Mouse (Mus musculus) embryonic stem cell, embryonic (primary cell): Measurements from ENCODE around the gene Klhl21.

Experiments used
- CTCF ChIA-PET, 4 experiments: fragments of 300-600 bp in 2 of 4; fragments of 350-600 bp in 2 of 4; sonication (Branson Sonifier 250); formaldehyde crosslinking; loops; one replicate each; lab custom pipeline; 2022; ENCODE audit warnings: inconsistent platforms in 2 of 4; lab: Charles Lee
- POLR2A ChIA-PET, 4 experiments: fragments of 300-600 bp in 2 of 4; fragments of 350-600 bp in 2 of 4; sonication (Branson Sonifier 250); formaldehyde crosslinking; loops; one replicate each; lab custom pipeline; 2022; ENCODE audit warnings: antibody characterized with exemption in 4 of 4, inconsistent platforms in 1 of 4; lab: Charles Lee

Klhl21 gene

GRCm38 (mm10) chr4:152022506-152022905 is 13.9 kb downstream of the Klhl21 start:
- ChIA-PET POLR2A (interaction anchor here in 2 of 4 experiments (0.8 to 7.9 kb wide), 6 partner anchors 13 to 28 kb away, joined by 3 to 79 read pairs (median 3); partner anchors contain the start of gene Klhl21 (in 2 of the 2)), CTCF (interaction anchor here in 2 of 4 experiments (0.7 to 1.7 kb wide), 2 partner anchors 16 to 1015 kb away, joined by 3 to 5 read pairs; partner anchors contain the start of gene Nol9 (in 1 of the 2))

GRCm38 (mm10) chr4:152024525-152024924 is 15.9 kb downstream of the Klhl21 start:
- POLR2A ChIA-PET = interaction anchor here in 3 of 4 experiments (0.6 to 7.9 kb wide), 3 partner anchors 15 to 94 kb away, joined by 4 to 79 read pairs (median 78); partner anchors contain the start of gene Klhl21 (in 2 of the 3)
- CTCF ChIA-PET = no interaction called here

GRCm38 (mm10) chr4:152026751-152027508 is 18.3 kb downstream of the Klhl21 start:
- ChIA-PET POLR2A (interaction anchor here in 3 of 4 experiments (0.8 to 5.4 kb wide), 39 partner anchors 7 to 292 kb away, joined by 3 to 65 read pairs (median 4); partner anchors contain the start of genes Klhl21 (in 3 of the 3), Nol9 (in 2 of the 3), Tas1r1 (in 2 of the 3) and Thap3 (in 2 of the 3)), CTCF (interaction anchor here (0.6 to 3.7 kb wide), 16 partner anchors 10 to 186 kb away, joined by 3 to 47 read pairs (median 4); partner anchors contain the start of genes Nol9 (in 3 of the 4), Tas1r1 (in 2 of the 4) and Klhl21 (in 1 of the 4))

- ChIA-PET CTCF (interaction anchor here (0.6 to 3.7 kb wide), 23 partner anchors 9 to 291 kb away, joined by 3 to 47 read pairs (median 4); partner anchors contain the start of genes Nol9 (in 3 of the 4), Tas1r1 (in 2 of the 4), Dnajc11 (in 1 of the 4) and Klhl21 (in 1 of the 4)), POLR2A (interaction anchor here in 3 of 4 experiments (0.6 to 5.4 kb wide), 55 partner anchors 8 to 450 kb away, joined by 3 to 65 read pairs (median 4); partner anchors contain the start of genes Klhl21 (in 3 of the 3), Nol9 (in 3 of the 3), Tas1r1 (in 3 of the 3) and Phf13 (in 2 of the 3))
Measured at GRCm38 (mm10) chr4:152027524-152027923, 18.9 kb downstream of the Klhl21 start, which contains the start of gene Zbtb48. Zbtb48 (minus strand) TSS chr4:152027671.

GRCm38 (mm10) chr4:152028456-152028855 is 19.9 kb downstream of the Klhl21 start:
- ChIA-PET CTCF (interaction anchor here in 3 of 4 experiments (0.6 to 3.7 kb wide), 17 partner anchors 10 to 900 kb away, joined by 3 to 47 read pairs (median 5); partner anchors contain the start of genes Nol9 (in 2 of the 3), Tas1r1 (in 2 of the 3), Dnajc11 (in 1 of the 3) and Klhl21 (in 1 of the 3)), POLR2A (interaction anchor here (0.6 to 5.4 kb wide), 39 partner anchors 9 to 900 kb away, joined by 3 to 65 read pairs (median 5); partner anchors contain the start of genes Nol9 (in 4 of the 4), Klhl21 (in 3 of the 4), Tas1r1 (in 3 of the 4) and Phf13 (in 1 of the 4))

GRCm38 (mm10) chr4:152029087-152029486 is 20.5 kb downstream of the Klhl21 start:
- ChIA-PET POLR2A (interaction anchor here (0.6 to 5.4 kb wide), 24 partner anchors 9 to 900 kb away, joined by 3 to 65 read pairs (median 6); partner anchors contain the start of genes Nol9 (in 4 of the 4), Tas1r1 (in 3 of the 4), Klhl21 (in 2 of the 4) and Thap3 (in 1 of the 4)), CTCF (interaction anchor here in 3 of 4 experiments (0.5 to 3.7 kb wide), 12 partner anchors 10 to 900 kb away, joined by 3 to 47 read pairs (median 6); partner anchors contain the start of genes Nol9 (in 2 of the 3), Tas1r1 (in 2 of the 3), Dnajc11 (in 1 of the 3) and Klhl21 (in 1 of the 3))

GRCm38 (mm10) chr4:152029997-152030396 is 21.4 kb downstream of the Klhl21 start:
- POLR2A ChIA-PET = interaction anchor here in 3 of 4 experiments (0.6 to 5.4 kb wide), 17 partner anchors 8 to 233 kb away, joined by 3 to 65 read pairs (median 4); partner anchors contain the start of genes Klhl21 (in 2 of the 3), Nol9 (in 2 of the 3), Tas1r1 (in 2 of the 3) and Phf13 (in 1 of the 3)
- CTCF ChIA-PET = interaction anchor here (0.6 to 3.7 kb wide), 9 partner anchors 8 to 97 kb away, joined by 3 to 47 read pairs (median 5); partner anchors contain the start of genes Dnajc11 (in 1 of the 4), Nol9 (in 1 of the 4), Tas1r1 (in 1 of the 4) and Thap3 (in 1 of the 4)

- POLR2A ChIA-PET = interaction anchor here in 2 of 4 experiments (0.7 to 1.8 kb wide), 11 partner anchors 9 to 141 kb away, joined by 3 to 8 read pairs (median 4); partner anchors contain the start of genes Phf13 (in 2 of the 2) and Klhl21 (in 1 of the 2)
- CTCF ChIA-PET = interaction anchor here in 2 of 4 experiments (0.8 to 1.3 kb wide), 8 partner anchors 10 to 64 kb away, joined by 3 to 5 read pairs (median 3); no protein-coding TSS in a partner anchor
Measured at GRCm38 (mm10) chr4:152032922-152033321, 24.3 kb downstream of the Klhl21 start.

GRCm38 (mm10) chr4:152036464-152036863 is 27.9 kb downstream of the Klhl21 start:
- CTCF ChIA-PET = interaction anchor here (0.6 to 3.9 kb wide), 8 partner anchors 9 to 120 kb away, joined by 3 to 28 read pairs (median 3); partner anchors contain the start of genes Klhl21 (in 1 of the 4) and Zbtb48 (in 1 of the 4)
- POLR2A ChIA-PET = interaction anchor here in 3 of 4 experiments (0.7 to 3.5 kb wide), 10 partner anchors 8 to 62 kb away, joined by 3 to 33 read pairs (median 4); partner anchors contain the start of genes Zbtb48 (in 3 of the 3) and Thap3 (in 1 of the 3)

- CTCF ChIA-PET = interaction anchor here (0.6 to 3.9 kb wide), 62 partner anchors 8 to 888 kb away, joined by 3 to 28 read pairs (median 4); partner anchors contain the start of genes Zbtb48 (in 3 of the 4), Klhl21 (in 2 of the 4), Phf13 (in 2 of the 4) and Espn (in 1 of the 4)
- POLR2A ChIA-PET = interaction anchor here (0.6 to 3.5 kb wide), 35 partner anchors 9 to 289 kb away, joined by 3 to 33 read pairs (median 4); partner anchors contain the start of genes Zbtb48 (in 3 of the 4), Phf13 (in 2 of the 4), Thap3 (in 2 of the 4) and Camta1 (in 1 of the 4)
Measured at GRCm38 (mm10) chr4:152038225-152038984, 29.8 kb downstream of the Klhl21 start, which contains the start of gene Tas1r1. Tas1r1 (minus strand) TSS chr4:152038568.

- CTCF ChIA-PET = interaction anchor here (0.6 to 3.9 kb wide), 59 partner anchors 8 to 889 kb away, joined by 3 to 28 read pairs (median 4); partner anchors contain the start of genes Zbtb48 (in 3 of the 4), Klhl21 (in 2 of the 4), Phf13 (in 2 of the 4) and Espn (in 1 of the 4)
- POLR2A ChIA-PET = interaction anchor here (0.6 to 3.5 kb wide), 33 partner anchors 8 to 919 kb away, joined by 3 to 33 read pairs (median 4); partner anchors contain the start of genes Zbtb48 (in 3 of the 4), Thap3 (in 2 of the 4), Klhl21 (in 1 of the 4) and Plekhg5 (in 1 of the 4)
Measured at GRCm38 (mm10) chr4:152038985-152039830, 30.6 kb downstream of the Klhl21 start, which contains the start of gene Nol9. Nol9 (plus strand) TSS chr4:152039321.

GRCm38 (mm10) chr4:152039831-152040310 is 31.3 kb downstream of the Klhl21 start:
- CTCF ChIA-PET = interaction anchor here in 3 of 4 experiments (1.2 to 3.9 kb wide), 10 partner anchors 12 to 94 kb away, joined by 3 to 28 read pairs (median 6); partner anchors contain the start of gene Zbtb48 (in 3 of the 3)
- POLR2A ChIA-PET = interaction anchor here in 2 of 4 experiments (0.8 to 3.5 kb wide), 12 partner anchors 11 to 93 kb away, joined by 3 to 33 read pairs (median 4); partner anchors contain the start of genes Klhl21 (in 1 of the 2) and Zbtb48 (in 1 of the 2)

- ChIA-PET CTCF (interaction anchor here in 3 of 4 experiments (0.6 to 1.7 kb wide), 10 partner anchors 14 to 291 kb away, joined by 3 to 6 read pairs (median 3); no protein-coding TSS in a partner anchor), POLR2A (interaction anchor here (0.6 to 1.9 kb wide), 20 partner anchors 9 to 379 kb away, joined by 3 to 11 read pairs (median 4); partner anchors contain the start of genes Zbtb48 (in 2 of the 4) and Phf13 (in 1 of the 4))
Measured at GRCm38 (mm10) chr4:152041924-152042641, 33.5 kb downstream of the Klhl21 start.
